Mouse (Mus musculus) neural tube, embryonic 14.5 days (tissue): ENCODE measurements at regions not wholly inside any gene's neighbourhood (a gene's known extent, or its start where the extent isn't known, plus 50 kb on each side); places are given as distances from the start of the nearest gene placed in this dataset.

Source experiments
- ATAC-seq: fragments of 200-750 bp; cut with Nextera tagmentation; 2 replicates; pipeline ENCODE4 v1.8.0; 2017; ENCODE audit warnings: low read depth, mild to moderate bottlenecking, moderate TSS enrichment, moderate library complexity
- H3K27ac ChIP-seq: fragments of 300-500 bp; sonication (generic); 2 replicates; pipeline ENCODE4 v1.5.1; 2014; ENCODE audit warnings: low read depth, mild to moderate bottlenecking, control low read depth, low read length, moderate library complexity, mixed read lengths
- H3K27me3 ChIP-seq: fragments of 300-500 bp; sonication (generic); 2 replicates; pipeline ENCODE4 v1.6.1; 2014; ENCODE audit warnings: low read length; ENCODE audit not compliant: control insufficient read depth, insufficient read depth
- H3K36me3 ChIP-seq: fragments of 300-500 bp; sonication (generic); 2 replicates; pipeline ENCODE4 v1.6.1; 2014; ENCODE audit warnings: low read length, mixed read lengths; ENCODE audit not compliant: control insufficient read depth, insufficient read depth
- H3K4me1 ChIP-seq: fragments of 300-500 bp; sonication (generic); 2 replicates; pipeline ENCODE4 v1.6.1; 2014; ENCODE audit warnings: low read length; ENCODE audit not compliant: control insufficient read depth, insufficient read depth
- H3K4me2 ChIP-seq: fragments of 300-500 bp; sonication (generic); 2 replicates; pipeline ENCODE4 v1.6.1; 2014; ENCODE audit warnings: mild to moderate bottlenecking, low read depth, low read length, control low read depth
- H3K4me3 ChIP-seq: fragments of 300-500 bp; sonication (generic); 2 replicates; pipeline ENCODE4 v1.5.1; 2014; ENCODE audit warnings: low read depth, low read length, control low read depth, mixed read lengths
- H3K9ac ChIP-seq: fragments of 300-500 bp; sonication (generic); replicated peaks from 2 replicates; pipeline ENCODE4 v1.6.1; 2014; ENCODE audit warnings: low read depth, mild to moderate bottlenecking, control low read depth, low read length, mixed read lengths
- H3K9me3 ChIP-seq: fragments of 300-500 bp; sonication (generic); 2 replicates; pipeline ENCODE4 v1.6.1; 2016; ENCODE audit warnings: low read length; ENCODE audit not compliant: control insufficient read depth
- WGBS: fragments of 180-500 bp; shearing (Covaris S2); extraction: QIAGEN DNeasy Blood & Tissue Kit; methylation state at CpG from one replicate; pipeline ENCODE4 v1.1.7; 2014; 5-methylcytosine and 5-hydroxymethylcytosine counted together

GRCm38 (mm10) chr8:26848955-26849684 lies 128.0 kb upstream of the Zfp703 start:
- Histone ChIP-seq H3K27ac (no peak overlapping the region), H3K9me3 (no peaks in the 10 kb centered on the region), H3K4me2 (no peak overlapping the region), H3K4me1 (peaks cover 10% of the 10 kb centered on the region; the same call in 1 of the 2 replicates), H3K9ac (no peak overlapping the region), H3K4me3 (no peak overlapping the region), H3K36me3 (no peaks in the 10 kb centered on the region), H3K27me3 (no peaks in the 10 kb centered on the region)
- ATAC-seq: no peak
- WGBS: 70% methylated on average over 19 of the region's 19 CpGs

- no peaks in the 10 kb centered on the region for H3K9me3 ChIP-seq
- H3K27ac ChIP-seq: no peak overlapping the region
- H3K4me1 ChIP-seq: peaks cover 10% of the 10 kb centered on the region; the same call in 1 of the 2 replicates
- peak; percentile 53; the same call in 1 of the 2 replicates for ATAC-seq
- H3K4me3 ChIP-seq: no peak overlapping the region
- no peaks in the 10 kb centered on the region for H3K27me3 ChIP-seq
- H3K36me3 ChIP-seq: no peaks in the 10 kb centered on the region
- 32% methylated on average over 18 of the region's 18 CpGs for WGBS
- H3K9ac ChIP-seq: no peak overlapping the region
- no peak overlapping the region for H3K4me2 ChIP-seq
These were observed 125.0 kb upstream of the Zfp703 start for GRCm38 (mm10) chr8:26851871-26852800.

- 68% methylated on average over 8 of the region's 8 CpGs for WGBS
- no peaks in the 10 kb centered on the region for H3K27me3 ChIP-seq
These were observed 124.2 kb upstream of the Zfp703 start for GRCm38 (mm10) chr8:26852921-26853320.

GRCm38 (mm10) chr8:26854557-26855238 lies 122.4 kb upstream of the Zfp703 start:
- 83% methylated on average over 12 of the region's 12 CpGs for WGBS
- H3K9ac ChIP-seq: no peak overlapping the region
- H3K4me3 ChIP-seq: no peak overlapping the region
- peaks cover 5% of the 10 kb centered on the region; the same call in 1 of the 2 replicates for H3K4me1 ChIP-seq
- H3K27me3 ChIP-seq: no peaks in the 10 kb centered on the region
- no peak for ATAC-seq
- no peak overlapping the region for H3K4me2 ChIP-seq
- no peak overlapping the region for H3K27ac ChIP-seq
- no peaks in the 10 kb centered on the region for H3K9me3 ChIP-seq
- H3K36me3 ChIP-seq: no peaks in the 10 kb centered on the region

More at GRCm38 (mm10) chr8:26852921-26853320, 124.2 kb upstream of the Zfp703 start:
- no peak overlapping the region for H3K4me3 ChIP-seq
- H3K36me3 ChIP-seq: no peaks in the 10 kb centered on the region
- ATAC-seq: no peak
- no peak overlapping the region for H3K4me2 ChIP-seq
- no peaks in the 10 kb centered on the region for H3K9me3 ChIP-seq
- no peak overlapping the region for H3K9ac ChIP-seq
- H3K4me1 ChIP-seq: peaks cover 10% of the 10 kb centered on the region; the same call in 1 of the 2 replicates
- no peak overlapping the region for H3K27ac ChIP-seq

- WGBS: 83% methylated on average over 6 of the region's 6 CpGs
- Histone ChIP-seq H3K27ac (no peak overlapping the region), H3K27me3 (no peaks in the 10 kb centered on the region), H3K36me3 (no peaks in the 10 kb centered on the region), H3K9ac (no peak overlapping the region), H3K9me3 (no peaks in the 10 kb centered on the region), H3K4me2 (no peak overlapping the region), H3K4me3 (no peak overlapping the region), H3K4me1 (peaks cover 5% of the 10 kb centered on the region; the same call in 1 of the 2 replicates)
- no peak for ATAC-seq
These were observed 121.9 kb upstream of the Zfp703 start for GRCm38 (mm10) chr8:26855256-26855655.

- Histone ChIP-seq H3K36me3 (no peaks in the 10 kb centered on the region), H3K4me1 (no peaks in the 10 kb centered on the region), H3K4me2 (no peak overlapping the region), H3K4me3 (no peak overlapping the region), H3K27ac (no peak overlapping the region), H3K9ac (no peak overlapping the region), H3K9me3 (no peaks in the 10 kb centered on the region), H3K27me3 (no peaks in the 10 kb centered on the region)
- ATAC-seq: no peak
- WGBS: 100% methylated on average over 2 of the region's 2 CpGs
These were observed 112.6 kb upstream of the Zfp703 start for GRCm38 (mm10) chr8:26864571-26864970.

GRCm38 (mm10) chr8:26864971-26865370 lies 112.2 kb upstream of the Zfp703 start:
- no peaks in the 10 kb centered on the region for H3K9me3 ChIP-seq
- H3K27me3 ChIP-seq: no peaks in the 10 kb centered on the region
- no peaks in the 10 kb centered on the region for H3K4me1 ChIP-seq
- no peaks in the 10 kb centered on the region for H3K36me3 ChIP-seq
- no peak overlapping the region for H3K27ac ChIP-seq
- H3K9ac ChIP-seq: no peak overlapping the region
- 74% methylated on average over 10 of the region's 10 CpGs for WGBS
- no peak for ATAC-seq
- no peak overlapping the region for H3K4me3 ChIP-seq
- no peak overlapping the region for H3K4me2 ChIP-seq

GRCm38 (mm10) chr8:26868101-26868848 lies 108.8 kb upstream of the Zfp703 start:
- H3K4me3 ChIP-seq: no peak overlapping the region
- no peak for ATAC-seq
- no peaks in the 10 kb centered on the region for H3K4me1 ChIP-seq
- no peak overlapping the region for H3K27ac ChIP-seq
- no peaks in the 10 kb centered on the region for H3K9me3 ChIP-seq
- WGBS: 79% methylated on average over 6 of the region's 6 CpGs
- no peaks in the 10 kb centered on the region for H3K36me3 ChIP-seq
- no peak overlapping the region for H3K4me2 ChIP-seq
- no peak overlapping the region for H3K9ac ChIP-seq
- H3K27me3 ChIP-seq: no peaks in the 10 kb centered on the region
